Mouse (Mus musculus): ENCODE results near the gene Palb2. TPM values are rescaled to one million over a fixed set of nuclear protein-coding genes. Genes with fewer than 3 reads are reported as not detected.
"Not testable (repeated sequence)": the region's sequence is repeated elsewhere in the genome, so short reads cannot be mapped to it uniquely, and the experiment has no call there.

The Palb2 gene
- polyA plus RNA-seq, 1 experiment: 10.7 TPM

DNA sequence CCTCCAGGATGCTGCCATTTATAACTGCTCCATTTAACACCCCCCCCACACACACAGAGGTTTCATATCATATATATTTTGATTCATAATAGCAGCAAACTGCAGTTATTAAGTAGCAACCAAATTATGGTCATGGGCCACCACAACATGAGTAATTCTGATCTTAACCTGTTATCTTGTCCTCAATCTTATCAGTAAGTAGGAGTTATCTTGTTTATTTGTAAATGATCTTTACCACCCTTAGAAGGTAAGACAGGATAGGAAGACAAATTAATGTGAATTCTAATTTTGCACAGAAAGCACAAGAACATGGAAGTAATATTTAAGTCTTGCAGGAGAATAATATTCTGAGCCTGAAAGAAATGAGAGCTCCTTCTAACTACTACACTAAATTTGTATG is 951 bp downstream of the Palb2 start:
- Histone ChIP-seq H3K4me3 (replicated peaks; ENCODE audit: control insufficient read depth, low read depth, low read length) (no peak overlapping the region), H3K27ac (ENCODE audit: control insufficient read depth, insufficient read depth, low read depth, low read length, poor library complexity) (no peak overlapping the region)

GRCm38 (mm10) chr7:122126946-122127345 is 5.8 kb downstream of the Palb2 start:
- TF ChIP-seq CTCF (IDR thresholded peaks at IDR 0.05; ENCODE audit: control insufficient read depth, insufficient read depth, low read length) (no peak), POLR2A (IDR thresholded peaks at IDR 0.05; ENCODE audit: borderline replicate concordance, control insufficient read depth, low read depth, low read length) (no peak)
- Histone ChIP-seq H3K4me1 (ENCODE audit: control insufficient read depth, insufficient read depth, low read length) (no peaks in the 10 kb centered on the region; the same call in 1 of the 2 replicates), H3K27ac (ENCODE audit: control insufficient read depth, insufficient read depth, low read depth, low read length, poor library complexity) (no peak overlapping the region), H3K4me3 (replicated peaks; ENCODE audit: control insufficient read depth, low read depth, low read length) (no peak overlapping the region)
- 95% methylated on average over 11 of the region's 11 CpGs for WGBS

More for the DNA sequence above, 951 bp downstream of the Palb2 start:
- no peaks in the 10 kb centered on the region; the same call in 1 of the 2 replicates for H3K4me1 ChIP-seq (ENCODE audit: control insufficient read depth, insufficient read depth, low read length)
- TF ChIP-seq CTCF (IDR thresholded peaks at IDR 0.05; ENCODE audit: control insufficient read depth, insufficient read depth, low read length) (no peak), POLR2A (IDR thresholded peaks at IDR 0.05; ENCODE audit: borderline replicate concordance, control insufficient read depth, low read depth, low read length) (no peak)

GRCm38 (mm10) chr7:122125636-122126035 is 7.1 kb downstream of the Palb2 start:
- WGBS: 89% methylated on average over 8 of the region's 8 CpGs
- H3K4me3 ChIP-seq (replicated peaks; ENCODE audit: control insufficient read depth, low read depth, low read length): no peak overlapping the region
- no peak overlapping the region for H3K27ac ChIP-seq (ENCODE audit: control insufficient read depth, insufficient read depth, low read depth, low read length, poor library complexity)
- no peaks in the 10 kb centered on the region for H3K4me1 ChIP-seq (ENCODE audit: control insufficient read depth, insufficient read depth, low read length)
- TF ChIP-seq CTCF (IDR thresholded peaks at IDR 0.05; ENCODE audit: control insufficient read depth, insufficient read depth, low read length) (no peak), POLR2A (IDR thresholded peaks at IDR 0.05; ENCODE audit: borderline replicate concordance, control insufficient read depth, low read depth, low read length) (no peak)

GRCm38 (mm10) chr7:122123518-122123917 is 9.3 kb downstream of the Palb2 start:
- Histone ChIP-seq H3K4me1 (ENCODE audit: control insufficient read depth, insufficient read depth, low read length) (no peaks in the 10 kb centered on the region), H3K4me3 (replicated peaks; ENCODE audit: control insufficient read depth, low read depth, low read length) (no peak overlapping the region), H3K27ac (ENCODE audit: control insufficient read depth, insufficient read depth, low read depth, low read length, poor library complexity) (no peak overlapping the region)
- WGBS: 68% methylated on average over 4 of the region's 4 CpGs
- TF ChIP-seq CTCF (IDR thresholded peaks at IDR 0.05; ENCODE audit: control insufficient read depth, insufficient read depth, low read length) (no peak), POLR2A (IDR thresholded peaks at IDR 0.05; ENCODE audit: borderline replicate concordance, control insufficient read depth, low read depth, low read length) (no peak)

- WGBS: 95% methylated on average over 6 of the region's 6 CpGs
- TF ChIP-seq POLR2A (IDR thresholded peaks at IDR 0.05; ENCODE audit: borderline replicate concordance, control insufficient read depth, low read depth, low read length): no peak
- no peak for TF ChIP-seq CTCF (IDR thresholded peaks at IDR 0.05; ENCODE audit: control insufficient read depth, insufficient read depth, low read length)
- Histone ChIP-seq H3K4me1 (ENCODE audit: control insufficient read depth, insufficient read depth, low read length) (no peaks in the 10 kb centered on the region), H3K27ac (ENCODE audit: control insufficient read depth, insufficient read depth, low read depth, low read length, poor library complexity) (no peak overlapping the region), H3K4me3 (replicated peaks; ENCODE audit: control insufficient read depth, low read depth, low read length) (no peak overlapping the region)
Measured at GRCm38 (mm10) chr7:122108206-122108605, 24.6 kb downstream of the Palb2 start.

- peaks cover 1% of the 10 kb centered on the region; the same call in 1 of the 2 replicates for H3K4me1 ChIP-seq (ENCODE audit: control insufficient read depth, insufficient read depth, low read length)
- H3K27ac ChIP-seq (ENCODE audit: control insufficient read depth, insufficient read depth, low read depth, low read length, poor library complexity): peak within 1 kb of the TSS; percentile 51; the same call in 1 of the 2 replicates
- TF ChIP-seq POLR2A (IDR thresholded peaks at IDR 0.05; ENCODE audit: borderline replicate concordance, control insufficient read depth, low read depth, low read length) (peak; percentile 30; the same call in 1 of the 2 replicates), CTCF (IDR thresholded peaks at IDR 0.05; ENCODE audit: control insufficient read depth, insufficient read depth, low read length) (peak; percentile 72)
- WGBS: under 1% methylated on average over 43 of the region's 43 CpGs
- H3K4me3 ChIP-seq (replicated peaks; ENCODE audit: control insufficient read depth, low read depth, low read length): peak within 1 kb of the TSS; percentile 93
Measured at GRCm38 (mm10) chr7:122101747-122102244, 31.0 kb downstream of the Palb2 start, which contains the start of gene Ndufab1. Ndufab1 (minus strand) TSS chr7:122101886.

- H3K27ac ChIP-seq (ENCODE audit: control insufficient read depth, insufficient read depth, low read depth, low read length, poor library complexity): peak overlapping the region; percentile 51; the same call in 1 of the 2 replicates
- peak overlapping the region; percentile 93 for H3K4me3 ChIP-seq (replicated peaks; ENCODE audit: control insufficient read depth, low read depth, low read length)
- not testable (repeated sequence) for H3K4me1 ChIP-seq (ENCODE audit: control insufficient read depth, insufficient read depth, low read length)
- 4% methylated on average over 28 of the region's 28 CpGs for WGBS
Measured at GRCm38 (mm10) chr7:122101014-122101746, 31.6 kb downstream of the Palb2 start.

- no peak for TF ChIP-seq POLR2A (IDR thresholded peaks at IDR 0.05; ENCODE audit: borderline replicate concordance, control insufficient read depth, low read depth, low read length)
- TF ChIP-seq CTCF (IDR thresholded peaks at IDR 0.05; ENCODE audit: control insufficient read depth, insufficient read depth, low read length): peak; percentile 65
- no peak overlapping the region for H3K4me3 ChIP-seq (replicated peaks; ENCODE audit: control insufficient read depth, low read depth, low read length)
- H3K4me1 ChIP-seq (ENCODE audit: control insufficient read depth, insufficient read depth, low read length): peaks cover 1% of the 10 kb centered on the region; the same call in 1 of the 2 replicates
Measured at GRCm38 (mm10) chr7:122099222-122099621, 33.6 kb downstream of the Palb2 start.

More at GRCm38 (mm10) chr7:122099222-122099621, 33.6 kb downstream of the Palb2 start:
- 47% methylated on average over 4 of the region's 4 CpGs for WGBS
- no peak overlapping the region for H3K27ac ChIP-seq (ENCODE audit: control insufficient read depth, insufficient read depth, low read depth, low read length, poor library complexity)
